Mouse (Mus musculus) testis, adult 2 months (tissue): ENCODE results near the gene Erp27. TPM values are rescaled to one million over a fixed set of nuclear protein-coding genes. Genes with fewer than 3 reads are reported as not detected.

Source experiments
- H3K27ac ChIP-seq: fragments of 200-500 bp; 2 replicates; pipeline ENCODE4 v1.5.1; 2012; ENCODE audit warnings: low read depth, low read length; ENCODE audit not compliant: control insufficient read depth, insufficient read depth
- H3K27me3 ChIP-seq: fragments of 200-500 bp; 2 replicates; pipeline ENCODE4 v1.6.1; 2012; ENCODE audit warnings: mild to moderate bottlenecking, low read length, moderate library complexity; ENCODE audit not compliant: control insufficient read depth, insufficient read depth
- H3K36me3 ChIP-seq: fragments of 200-500 bp; 2 replicates; pipeline ENCODE4 v1.6.1; 2012; ENCODE audit warnings: mild to moderate bottlenecking, low read length; ENCODE audit not compliant: control insufficient read depth, insufficient read depth
- H3K4me1 ChIP-seq: fragments of 200-500 bp; 2 replicates; pipeline ENCODE4 v1.6.1; 2012; ENCODE audit warnings: low read length; ENCODE audit not compliant: control insufficient read depth, insufficient read depth
- H3K4me3 ChIP-seq: fragments of 200-500 bp; 2 replicates; pipeline ENCODE4 v1.5.1; 2012; ENCODE audit warnings: low read depth, mild to moderate bottlenecking, low read length, moderate library complexity, mixed read lengths; ENCODE audit not compliant: control insufficient read depth
- CTCF ChIP-seq: fragments of 200-500 bp; IDR thresholded peaks from 2 replicates; pipeline ENCODE4 v1.5.1; 2012; ENCODE audit warnings: low read depth, mild to moderate bottlenecking, inconsistent platforms, low read length, moderate library complexity; ENCODE audit not compliant: control insufficient read depth, insufficient read depth, insufficient replicate concordance
- POLR2A ChIP-seq: fragments of 200-500 bp; IDR thresholded peaks from 2 replicates; pipeline ENCODE4 v1.6.1; 2012; ENCODE audit warnings: low read depth, mild to moderate bottlenecking, inconsistent platforms, low read length, moderate library complexity; ENCODE audit not compliant: control insufficient read depth
- polyA plus RNA-seq: library from polyadenylated mRNA; depleted of rRNA; stranded (reverse); fragments of >200 nt; gene quantifications from 2 replicates; pipeline ENCODE4 v1.2.3, GENCODE M21; 2012

Erp27 gene
- polyA plus RNA-seq, 1 experiment: 0.09 TPM

GRCm38 (mm10) chr6:136883961-136884360, 38.0 kb downstream of the Erp27 start:
- no peak overlapping the region for H3K27ac ChIP-seq
- H3K4me1 ChIP-seq: no peaks in the 10 kb centered on the region
- H3K36me3 ChIP-seq: no peaks in the 10 kb centered on the region
- no peaks in the 10 kb centered on the region for H3K27me3 ChIP-seq
- no peak overlapping the region for H3K4me3 ChIP-seq
- no peak for TF ChIP-seq CTCF
- no peak for TF ChIP-seq POLR2A

DNA sequence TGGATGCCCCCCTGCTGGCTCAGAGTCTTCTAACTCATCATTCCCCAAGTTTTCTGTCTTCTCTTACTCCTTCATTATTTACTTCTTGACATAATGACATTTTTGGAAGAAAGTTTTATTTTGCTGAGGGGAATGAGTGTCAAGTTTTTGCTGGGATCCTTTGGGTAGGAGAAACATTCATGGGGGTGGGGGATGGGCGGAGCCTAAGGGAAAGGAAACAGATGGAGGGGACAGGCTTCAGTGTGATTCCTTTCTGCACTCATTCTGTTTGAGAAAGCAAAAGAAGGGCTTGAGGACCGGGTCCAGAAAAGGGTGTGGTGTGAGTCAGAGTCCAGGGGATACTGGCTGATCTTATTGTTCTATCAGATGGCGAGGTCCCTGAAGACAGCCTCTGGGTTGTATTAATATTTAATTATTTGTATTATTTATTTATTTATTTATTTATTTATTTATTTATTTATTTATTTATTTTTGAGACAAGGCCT, 38.5 kb downstream of the Erp27 start:
- Histone ChIP-seq H3K36me3 (no peaks in the 10 kb centered on the region), H3K27me3 (no peaks in the 10 kb centered on the region), H3K4me3 (no peak overlapping the region), H3K27ac (no peak overlapping the region), H3K4me1 (no peaks in the 10 kb centered on the region)
- TF ChIP-seq POLR2A: no peak
- TF ChIP-seq CTCF: no peak

DNA sequence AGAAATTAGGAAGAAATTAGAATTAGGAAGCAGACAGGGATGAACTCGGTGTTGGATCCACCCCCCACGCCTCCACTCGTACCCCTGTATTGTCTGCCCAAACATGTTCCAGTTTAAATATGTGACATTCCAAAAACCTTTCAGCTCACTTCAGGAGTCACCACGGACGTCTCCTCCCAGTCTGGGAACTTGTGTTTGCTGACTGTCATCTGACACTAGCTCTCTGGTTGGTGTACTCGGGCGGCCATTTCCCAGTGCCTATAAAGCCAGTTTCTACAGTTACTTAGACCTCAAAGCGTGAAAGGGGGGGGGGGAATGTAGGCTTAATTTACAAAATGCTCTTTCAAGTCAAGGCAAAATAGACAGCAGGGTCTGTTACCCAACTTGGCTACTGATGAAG, 40.3 kb downstream of the Erp27 start:
- no peak overlapping the region for H3K4me3 ChIP-seq
- H3K36me3 ChIP-seq: no peaks in the 10 kb centered on the region
- H3K27ac ChIP-seq: no peak overlapping the region
- H3K4me1 ChIP-seq: no peaks in the 10 kb centered on the region
- TF ChIP-seq POLR2A (no peak), CTCF (no peak)
- no peaks in the 10 kb centered on the region for H3K27me3 ChIP-seq

DNA sequence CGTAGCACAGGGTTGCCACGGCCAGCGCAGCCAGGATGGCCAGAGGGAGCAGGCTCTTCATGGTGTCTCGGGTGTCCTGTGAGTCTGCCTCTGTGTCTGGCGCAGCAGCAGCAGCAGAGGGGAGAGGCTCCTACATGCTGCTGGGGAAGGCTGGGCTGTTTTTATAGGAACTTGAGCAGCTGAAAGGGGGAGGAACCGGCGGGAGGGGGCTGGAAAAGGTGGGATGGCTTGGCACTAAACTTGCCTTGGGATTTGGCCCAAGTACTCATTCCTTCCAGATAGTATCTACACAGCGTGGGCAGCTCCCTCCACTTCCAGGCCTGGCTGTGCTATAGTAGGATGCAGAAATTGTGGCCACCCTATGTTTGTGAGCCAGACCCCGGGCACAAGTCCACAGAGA, 46.3 kb downstream of the Erp27 start, which contains the start of gene Mgp:
Mgp (minus strand) TSS at position 154 of the 400 bp plus-strand sequence.
- Histone ChIP-seq H3K36me3 (no peaks in the 10 kb centered on the region), H3K4me1 (no peaks in the 10 kb centered on the region), H3K4me3 (peak within 1 kb of the TSS; percentile 48), H3K27ac (0 out of 2 replicates have a peak within 1 kb of the TSS, but pooled peaks have one; percentile 25), H3K27me3 (no peaks in the 10 kb centered on the region)
- TF ChIP-seq POLR2A (peak; percentile 45; the same call in 1 of the 2 replicates), CTCF (no peak)

DNA sequence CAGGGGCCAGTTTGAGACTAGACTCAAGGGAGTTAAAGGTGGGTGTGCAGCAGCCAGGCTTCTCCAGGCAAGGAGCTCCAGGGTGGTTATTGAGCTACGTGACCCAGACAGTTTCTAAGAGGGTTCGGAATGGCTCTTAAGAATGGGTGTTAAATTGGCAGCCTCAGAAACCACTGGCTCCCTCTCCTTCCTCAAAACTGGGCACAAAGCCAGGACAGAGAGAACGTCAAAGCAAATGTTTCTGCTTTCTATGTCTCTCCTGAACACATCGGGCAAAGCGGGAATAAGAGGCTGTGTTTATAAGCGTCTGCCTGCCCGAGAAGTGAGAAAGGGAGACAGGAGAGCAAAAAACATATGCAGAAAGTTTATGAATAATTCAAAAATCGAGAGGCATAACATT, 47.4 kb downstream of the Erp27 start:
- H3K36me3 ChIP-seq: no peaks in the 10 kb centered on the region
- TF ChIP-seq POLR2A (no peak), CTCF (no peak)
- no peaks in the 10 kb centered on the region for H3K4me1 ChIP-seq
- H3K27ac ChIP-seq: no peak overlapping the region
- H3K27me3 ChIP-seq: no peaks in the 10 kb centered on the region
- H3K4me3 ChIP-seq: no peak overlapping the region

- Histone ChIP-seq H3K27ac (no peak overlapping the region), H3K4me3 (no peak overlapping the region), H3K36me3 (no peaks in the 10 kb centered on the region), H3K27me3 (no peaks in the 10 kb centered on the region), H3K4me1 (no peaks in the 10 kb centered on the region)
- TF ChIP-seq POLR2A: no peak
- no peak for TF ChIP-seq CTCF
Observed at GRCm38 (mm10) chr6:136868921-136869320, 53.1 kb downstream of the Erp27 start.

DNA sequence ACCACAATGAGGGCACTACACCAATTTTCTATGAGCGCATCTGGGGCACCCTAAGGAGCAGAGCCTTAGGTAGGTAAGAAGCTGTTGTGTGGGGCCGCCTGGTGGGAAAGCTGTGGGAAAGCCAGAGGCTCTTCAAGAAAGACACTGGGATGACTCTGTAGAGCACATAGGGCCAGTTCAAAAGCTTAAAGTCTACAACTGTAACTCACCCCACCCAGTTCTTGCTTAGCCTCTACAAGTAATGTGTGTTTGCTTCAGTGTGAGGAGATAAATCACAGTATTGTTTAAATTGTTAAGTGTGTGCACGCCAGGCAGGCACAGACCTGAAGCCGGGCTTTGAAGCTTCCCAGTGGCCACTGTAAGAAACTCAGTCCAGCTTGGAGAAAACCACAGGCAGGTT, 55.8 kb downstream of the Erp27 start:
- Histone ChIP-seq H3K4me3 (no peak overlapping the region), H3K27me3 (no peaks in the 10 kb centered on the region), H3K27ac (no peak overlapping the region), H3K36me3 (no peaks in the 10 kb centered on the region), H3K4me1 (no peaks in the 10 kb centered on the region)
- no peak for TF ChIP-seq POLR2A
- no peak for TF ChIP-seq CTCF

DNA sequence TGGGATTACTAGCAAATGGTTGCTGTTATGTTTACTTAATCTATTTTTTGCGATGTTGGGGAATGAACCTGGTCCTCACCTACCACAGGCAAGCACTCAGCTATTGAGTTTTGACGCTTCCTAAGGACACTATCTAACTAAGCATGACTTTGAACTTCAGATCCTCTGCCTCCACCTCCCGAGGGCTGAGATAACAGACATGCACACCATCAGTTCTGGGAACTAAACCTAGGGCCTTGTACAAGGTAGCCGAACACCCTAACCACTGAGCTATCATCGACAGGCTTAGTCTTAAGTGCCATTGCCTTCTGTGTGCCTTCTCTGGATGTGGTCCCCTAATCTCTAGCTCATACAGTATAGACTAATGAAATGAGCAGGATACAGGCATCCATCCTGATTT, 56.6 kb downstream of the Erp27 start:
- Histone ChIP-seq H3K4me1 (no peaks in the 10 kb centered on the region), H3K4me3 (no peak overlapping the region), H3K27ac (no peak overlapping the region), H3K36me3 (no peaks in the 10 kb centered on the region), H3K27me3 (no peaks in the 10 kb centered on the region)
- TF ChIP-seq CTCF (no peak), POLR2A (no peak)
